Mouse (Mus musculus): ENCODE results near the gene Asgr2. TPM values are rescaled to one million over a fixed set of nuclear protein-coding genes. Genes with fewer than 3 reads are reported as not detected.
A peak's percentile ranks its signal among the peaks of the same experiment; 100 is the strongest.
"Not testable (repeated sequence)": the region's sequence is repeated elsewhere in the genome, so short reads cannot be mapped to it uniquely, and the experiment has no call there.

The Asgr2 gene
- polyA plus RNA-seq, 1 experiment from 2014 or later: not detected

DNA sequence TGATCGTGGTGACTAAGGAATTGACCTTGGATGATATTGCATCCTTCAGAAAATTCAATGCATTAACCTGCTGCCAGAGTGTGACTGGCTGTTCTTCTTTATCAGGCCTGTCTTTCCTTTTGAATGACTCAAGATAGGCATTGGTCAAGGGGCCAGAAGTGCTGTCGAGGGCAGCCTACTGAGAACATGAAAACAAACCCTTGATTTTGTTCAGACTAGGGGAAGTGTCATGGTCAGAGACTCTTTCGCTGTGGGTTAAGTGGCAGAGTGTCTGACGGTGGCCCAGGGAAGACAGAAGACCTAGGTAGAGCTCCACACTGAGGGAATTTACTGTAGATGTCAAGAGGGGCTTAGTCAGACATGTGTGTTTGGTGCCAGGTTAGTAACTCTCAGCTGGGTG lies 25.7 kb upstream of the Asgr2 start:
- peaks cover 19% of the 10 kb centered on the region for H3K4me1 ChIP-seq (replicated peaks)
- H3K27ac ChIP-seq (ENCODE audit: poor library complexity, severe bottlenecking): no peak overlapping the region
- ATAC-seq (ENCODE audit: insufficient number of reproducible peaks, low FRiP score): no peak
- 27% methylated on average over 4 of the region's 4 CpGs for WGBS
- no peaks in the 10 kb centered on the region for H3K27me3 ChIP-seq (replicated peaks)
- H3K36me3 ChIP-seq: no peaks in the 10 kb centered on the region
- H3K4me3 ChIP-seq: no peak overlapping the region
- H3K9ac ChIP-seq: no peak overlapping the region
- H3K9me3 ChIP-seq (replicated peaks): peaks cover 7% of the 10 kb centered on the region
- no peak overlapping the region for H3K4me2 ChIP-seq

- WGBS: 52% methylated on average over 3 of the region's 3 CpGs
Measured at GRCm38 (mm10) chr11:70068245-70068644, 24.2 kb upstream of the Asgr2 start.

DNA sequence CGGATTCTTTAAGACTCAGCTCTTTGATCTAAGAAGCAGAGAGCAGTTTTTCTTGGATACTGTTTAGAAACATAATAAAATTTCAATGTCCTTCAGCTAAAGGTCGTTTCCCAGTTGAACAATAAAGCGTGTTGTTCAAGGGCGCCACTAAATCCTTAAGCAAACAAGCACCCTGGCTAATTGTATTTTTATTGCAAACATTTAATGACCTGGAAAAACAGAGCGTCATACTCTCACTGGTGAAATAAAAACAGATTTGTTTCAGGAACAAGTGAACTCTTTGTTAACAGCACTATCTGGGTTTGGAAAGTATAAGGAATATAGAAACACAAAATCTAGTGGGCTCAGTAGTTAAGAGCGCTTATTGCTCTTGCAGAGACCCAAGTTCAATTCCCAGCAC lies 22.4 kb upstream of the Asgr2 start:
- H3K36me3 ChIP-seq: no peaks in the 10 kb centered on the region
- peaks cover 19% of the 10 kb centered on the region for H3K4me1 ChIP-seq (replicated peaks)
- no peak overlapping the region for H3K27ac ChIP-seq (ENCODE audit: poor library complexity, severe bottlenecking)
- H3K9ac ChIP-seq: no peak overlapping the region
- no peaks in the 10 kb centered on the region for H3K9me3 ChIP-seq (replicated peaks)
- ATAC-seq (ENCODE audit: insufficient number of reproducible peaks, low FRiP score): no peak
- no peak overlapping the region for H3K4me3 ChIP-seq
- H3K4me2 ChIP-seq: no peak overlapping the region
- no peaks in the 10 kb centered on the region for H3K27me3 ChIP-seq (replicated peaks)
- WGBS: 67% methylated on average over 6 of the region's 6 CpGs

More at GRCm38 (mm10) chr11:70068245-70068644, 24.2 kb upstream of the Asgr2 start:
- Histone ChIP-seq H3K27me3 (replicated peaks) (no peaks in the 10 kb centered on the region), H3K4me2 (no peak overlapping the region), H3K27ac (ENCODE audit: poor library complexity, severe bottlenecking) (no peak overlapping the region), H3K36me3 (no peaks in the 10 kb centered on the region), H3K9ac (no peak overlapping the region), H3K4me3 (no peak overlapping the region), H3K4me1 (replicated peaks) (peaks cover 19% of the 10 kb centered on the region), H3K9me3 (replicated peaks) (peaks cover under 1% of the 10 kb centered on the region; the same call in 1 of the 2 replicates)
- ATAC-seq (ENCODE audit: insufficient number of reproducible peaks, low FRiP score): no peak

GRCm38 (mm10) chr11:70070603-70071002 lies 21.8 kb upstream of the Asgr2 start:
- WGBS: 85% methylated on average over 3 of the region's 3 CpGs

GRCm38 (mm10) chr11:70074379-70075071 lies 17.9 kb upstream of the Asgr2 start:
- no peaks in the 10 kb centered on the region for H3K36me3 ChIP-seq
- no peak overlapping the region for H3K9ac ChIP-seq
- H3K4me1 ChIP-seq (replicated peaks): 0 out of 2 replicates have a peak, but pooled peaks cover 5% of the 10 kb centered on the region
- H3K9me3 ChIP-seq (replicated peaks): no peaks in the 10 kb centered on the region
- 0 out of 2 replicates have a peak overlapping the region, but pooled peaks have one; percentile 31 for H3K27ac ChIP-seq (ENCODE audit: poor library complexity, severe bottlenecking)
- H3K27me3 ChIP-seq (replicated peaks): 0 out of 2 replicates have a peak, but pooled peaks cover 6% of the 10 kb centered on the region
- peak overlapping the region; percentile 26 for H3K4me2 ChIP-seq
- 32% methylated on average over 17 of the region's 17 CpGs for WGBS
- peak; percentile 72 for ATAC-seq (ENCODE audit: insufficient number of reproducible peaks, low FRiP score)
- no peak overlapping the region for H3K4me3 ChIP-seq

More at GRCm38 (mm10) chr11:70070603-70071002, 21.8 kb upstream of the Asgr2 start:
- not testable (repeated sequence) for H3K27me3 ChIP-seq (replicated peaks); H3K27ac ChIP-seq (ENCODE audit: poor library complexity, severe bottlenecking); H3K9me3 ChIP-seq (replicated peaks); H3K36me3 ChIP-seq; H3K4me2 ChIP-seq; H3K4me3 ChIP-seq; H3K9ac ChIP-seq; ATAC-seq (ENCODE audit: insufficient number of reproducible peaks, low FRiP score)
- H3K4me1 ChIP-seq (replicated peaks): peaks cover 16% of the 10 kb centered on the region

DNA sequence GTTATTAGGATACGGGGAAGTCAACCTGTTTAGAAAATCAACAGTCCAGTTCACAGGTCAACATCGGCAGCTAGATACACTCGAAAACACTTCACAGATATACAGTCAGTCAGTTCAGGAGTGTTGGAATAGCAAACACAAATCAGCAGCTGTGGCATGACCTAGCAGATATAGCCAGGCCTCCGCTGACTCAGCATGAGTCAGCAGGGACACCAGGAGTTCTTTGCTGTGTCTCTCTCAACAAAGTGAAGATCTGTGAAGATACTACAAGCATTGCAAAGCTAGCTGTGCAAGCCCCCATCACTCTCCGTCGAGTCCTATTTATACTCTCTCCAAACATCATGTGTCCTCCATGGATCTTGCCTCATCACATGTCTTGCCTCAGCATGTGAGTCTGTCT lies 16.9 kb upstream of the Asgr2 start:
- Histone ChIP-seq H3K27me3 (replicated peaks) (0 out of 2 replicates have a peak, but pooled peaks cover 6% of the 10 kb centered on the region), H3K4me1 (replicated peaks) (0 out of 2 replicates have a peak, but pooled peaks cover 5% of the 10 kb centered on the region), H3K9me3 (replicated peaks) (no peaks in the 10 kb centered on the region), H3K27ac (ENCODE audit: poor library complexity, severe bottlenecking) (peak overlapping the region; percentile 31; the same call in 1 of the 2 replicates), H3K36me3 (no peaks in the 10 kb centered on the region), H3K4me3 (no peak overlapping the region), H3K9ac (no peak overlapping the region), H3K4me2 (no peak overlapping the region)
- peak; percentile 90 for ATAC-seq (ENCODE audit: insufficient number of reproducible peaks, low FRiP score)
- WGBS: 75% methylated on average over 6 of the region's 6 CpGs

GRCm38 (mm10) chr11:70077441-70077840 lies 15.0 kb upstream of the Asgr2 start:
- H3K27ac ChIP-seq (ENCODE audit: poor library complexity, severe bottlenecking): no peak overlapping the region
- H3K4me2 ChIP-seq: no peak overlapping the region
- 35% methylated on average over 3 of the region's 3 CpGs for whole genome bisulfite sequencing

DNA sequence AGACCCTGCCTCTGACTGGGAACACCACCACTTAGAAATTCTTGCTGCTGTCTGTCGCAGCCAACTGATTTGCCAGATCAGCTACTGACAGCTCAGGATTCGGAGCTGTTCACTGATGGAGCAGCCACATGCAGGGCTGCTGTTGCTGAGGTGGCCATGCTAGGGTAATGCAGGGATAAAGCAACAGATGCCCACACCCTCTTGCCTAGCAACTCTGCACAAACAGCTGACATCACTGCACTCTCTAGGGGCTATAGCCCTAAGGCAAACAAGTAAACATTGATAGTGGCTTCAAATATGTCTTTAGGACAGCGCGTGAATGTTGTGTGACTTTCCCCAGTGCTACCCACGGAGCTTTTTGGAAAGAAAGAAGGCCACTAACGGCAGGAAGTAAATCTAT lies 13.3 kb upstream of the Asgr2 start:
- no peak for ATAC-seq (ENCODE audit: insufficient number of reproducible peaks, low FRiP score)
- H3K4me2 ChIP-seq: no peak overlapping the region
- 0 out of 2 replicates have a peak, but pooled peaks cover 5% of the 10 kb centered on the region for H3K4me1 ChIP-seq (replicated peaks)
- H3K27me3 ChIP-seq (replicated peaks): 0 out of 2 replicates have a peak, but pooled peaks cover 6% of the 10 kb centered on the region
- no peak overlapping the region for H3K4me3 ChIP-seq
- 59% methylated on average over 6 of the region's 6 CpGs for WGBS
- no peak overlapping the region for H3K9ac ChIP-seq
- no peak overlapping the region for H3K27ac ChIP-seq (ENCODE audit: poor library complexity, severe bottlenecking)
- H3K9me3 ChIP-seq (replicated peaks): no peaks in the 10 kb centered on the region
- H3K36me3 ChIP-seq: no peaks in the 10 kb centered on the region

More at GRCm38 (mm10) chr11:70077441-70077840, 15.0 kb upstream of the Asgr2 start:
- 0 out of 2 replicates have a peak, but pooled peaks cover 5% of the 10 kb centered on the region for H3K4me1 ChIP-seq (replicated peaks)
- no peaks in the 10 kb centered on the region for H3K9me3 ChIP-seq (replicated peaks)
- no peak overlapping the region for H3K4me3 ChIP-seq
- no peak overlapping the region for H3K9ac ChIP-seq
- no peak for ATAC-seq (ENCODE audit: insufficient number of reproducible peaks, low FRiP score)
- H3K36me3 ChIP-seq: no peaks in the 10 kb centered on the region
- 0 out of 2 replicates have a peak, but pooled peaks cover 6% of the 10 kb centered on the region for H3K27me3 ChIP-seq (replicated peaks)

GRCm38 (mm10) chr11:70079928-70080327 lies 12.5 kb upstream of the Asgr2 start:
- H3K4me1 ChIP-seq (replicated peaks): 0 out of 2 replicates have a peak, but pooled peaks cover 5% of the 10 kb centered on the region
- H3K9ac ChIP-seq: no peak overlapping the region
- H3K4me3 ChIP-seq: no peak overlapping the region
- H3K4me2 ChIP-seq: no peak overlapping the region
- H3K27me3 ChIP-seq (replicated peaks): 0 out of 2 replicates have a peak, but pooled peaks cover 6% of the 10 kb centered on the region
- 68% methylated on average over 7 of the region's 7 CpGs for WGBS
- no peaks in the 10 kb centered on the region for H3K9me3 ChIP-seq (replicated peaks)
- H3K36me3 ChIP-seq: no peaks in the 10 kb centered on the region
- no peak overlapping the region for H3K27ac ChIP-seq (ENCODE audit: poor library complexity, severe bottlenecking)
- no peak for ATAC-seq (ENCODE audit: insufficient number of reproducible peaks, low FRiP score)

DNA sequence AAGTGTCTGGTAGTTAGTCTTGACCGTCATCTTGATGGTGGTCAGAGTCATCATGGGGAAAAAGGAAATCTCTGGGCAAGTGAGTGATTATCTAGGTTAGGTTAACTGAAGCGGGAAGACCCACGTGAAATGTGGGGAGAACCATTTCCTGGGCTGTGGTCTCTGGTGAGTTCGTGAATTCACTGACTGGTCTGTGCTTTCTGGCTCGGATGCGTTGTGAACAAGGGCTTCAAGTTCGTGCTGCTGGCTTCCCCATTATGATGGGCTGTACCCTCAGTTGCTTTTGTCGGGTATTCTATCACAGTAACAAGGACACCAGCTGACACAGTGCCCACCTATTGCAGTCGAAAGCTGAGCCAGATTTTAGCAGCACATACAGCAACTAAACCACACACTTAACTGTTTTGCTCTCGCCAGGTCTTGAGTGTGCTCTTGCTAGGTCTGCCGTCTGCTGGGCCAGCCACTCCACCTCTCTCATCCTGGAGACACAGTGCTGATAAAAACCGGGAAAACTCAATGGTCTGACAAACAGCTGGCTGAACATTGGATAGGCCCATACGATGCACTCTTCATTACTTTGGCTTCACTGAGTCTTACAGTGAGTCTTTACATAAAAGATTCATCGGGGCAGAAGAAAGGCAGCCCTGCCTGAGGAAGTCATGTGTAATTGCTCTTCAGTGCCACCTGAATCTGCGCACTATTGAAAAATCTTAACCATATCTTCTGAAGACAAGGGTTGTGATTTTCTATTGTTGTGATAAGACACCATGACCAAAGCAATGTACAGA lies 11.4 kb upstream of the Asgr2 start:
- ATAC-seq (ENCODE audit: insufficient number of reproducible peaks, low FRiP score): no peak
- H3K4me2 ChIP-seq: no peak overlapping the region
- H3K27me3 ChIP-seq (replicated peaks): 0 out of 2 replicates have a peak, but pooled peaks cover 5% of the 10 kb centered on the region
- H3K27ac ChIP-seq (ENCODE audit: poor library complexity, severe bottlenecking): no peak overlapping the region
- H3K4me1 ChIP-seq (replicated peaks): 0 out of 2 replicates have a peak, but pooled peaks cover 5% of the 10 kb centered on the region
- WGBS: 76% methylated on average over 15 of the region's 15 CpGs
- no peaks in the 10 kb centered on the region for H3K36me3 ChIP-seq
- H3K4me3 ChIP-seq: no peak overlapping the region
- H3K9me3 ChIP-seq (replicated peaks): no peaks in the 10 kb centered on the region
- no peak overlapping the region for H3K9ac ChIP-seq

DNA sequence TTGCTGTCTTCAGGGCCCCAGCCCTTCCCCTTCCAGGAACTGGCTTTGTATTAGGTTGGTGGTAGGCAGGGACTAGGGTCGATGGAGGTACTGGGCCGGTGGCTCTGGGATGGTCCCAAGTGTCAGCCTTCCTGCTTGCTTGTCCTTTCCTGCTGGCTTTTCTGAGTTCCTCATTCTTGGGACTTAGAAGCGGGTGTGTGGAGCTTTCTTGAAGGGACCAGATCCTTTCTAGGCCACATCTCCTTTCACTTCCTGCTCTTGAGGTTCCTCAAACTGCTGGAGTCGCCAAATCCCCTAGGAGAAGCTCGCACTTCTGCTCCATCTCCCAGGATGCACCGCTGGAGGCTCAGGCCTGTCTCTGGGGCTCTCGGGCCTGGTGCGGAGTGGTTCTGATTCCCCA lies 7.9 kb upstream of the Asgr2 start:
- H3K9ac ChIP-seq: no peak overlapping the region
- ATAC-seq (ENCODE audit: insufficient number of reproducible peaks, low FRiP score): no peak
- no peaks in the 10 kb centered on the region for H3K27me3 ChIP-seq (replicated peaks)
- 83% methylated on average over 8 of the region's 8 CpGs for WGBS
- H3K4me3 ChIP-seq: no peak overlapping the region
- no peaks in the 10 kb centered on the region for H3K36me3 ChIP-seq
- no peak overlapping the region for H3K4me2 ChIP-seq
- peaks cover 3% of the 10 kb centered on the region; the same call in 1 of the 2 replicates for H3K9me3 ChIP-seq (replicated peaks)
- H3K27ac ChIP-seq (ENCODE audit: poor library complexity, severe bottlenecking): no peak overlapping the region
- H3K4me1 ChIP-seq (replicated peaks): no peaks in the 10 kb centered on the region
